Mouse (Mus musculus) embryonic facial prominence, embryonic 12.5 days (tissue): ENCODE measurements around the gene Trak1. TPM values are rescaled to one million over a fixed set of nuclear protein-coding genes. Genes with fewer than 3 reads are reported as not detected.

Source experiments
- ATAC-seq: fragments of 200-750 bp; cut with Nextera tagmentation; 2 replicates; pipeline ENCODE4 v1.8.0; 2017; ENCODE audit not compliant: insufficient number of reproducible peaks, insufficient read depth, low FRiP score, low TSS enrichment
- H3K27ac ChIP-seq: fragments of 300-500 bp; sonication (generic); 2 replicates; pipeline ENCODE4 v1.5.1; 2016; ENCODE audit warnings: mild to moderate bottlenecking
- H3K27me3 ChIP-seq: fragments of 300-500 bp; sonication (generic); 2 replicates; pipeline ENCODE4 v1.6.1; 2016; ENCODE audit warnings: mild to moderate bottlenecking, moderate library complexity
- H3K36me3 ChIP-seq: fragments of 300-500 bp; sonication (generic); 2 replicates; pipeline ENCODE4 v1.6.1; 2016; ENCODE audit warnings: mild to moderate bottlenecking
- H3K4me1 ChIP-seq: fragments of 300-500 bp; sonication (generic); 2 replicates; pipeline ENCODE4 v1.6.1; 2016
- H3K4me2 ChIP-seq: fragments of 300-500 bp; sonication (generic); replicated peaks from 2 replicates; pipeline ENCODE4 v1.6.1; 2016; ENCODE audit warnings: mild to moderate bottlenecking, moderate library complexity
- H3K4me3 ChIP-seq: fragments of 300-500 bp; sonication (generic); 2 replicates; pipeline ENCODE4 v1.5.1; 2016; ENCODE audit warnings: mild to moderate bottlenecking
- H3K9ac ChIP-seq: fragments of 300-500 bp; sonication (generic); 2 replicates; pipeline ENCODE4 v1.6.1; 2016; ENCODE audit warnings: mild to moderate bottlenecking, moderate library complexity
- H3K9me3 ChIP-seq: fragments of 300-500 bp; sonication (generic); 2 replicates; pipeline ENCODE4 v1.6.1; 2016; ENCODE audit warnings: mild to moderate bottlenecking, moderate library complexity
- WGBS: fragments of 180-500 bp; shearing (Covaris S2); methylation state at CpG from one replicate; pipeline ENCODE4 v1.1.7; 2016; 5-methylcytosine and 5-hydroxymethylcytosine counted together
- polyA plus RNA-seq: library from polyadenylated mRNA; unstranded; fragments of >200 nt; fragmentation: Nextera tagmentation; extraction: Ambion mirVana; gene quantifications from 2 replicates; pipeline ENCODE4 v1.2.1, GENCODE M21; 2016

The Trak1 gene
- polyA plus RNA-seq, 1 experiment from 2014 or later: 20.0 TPM

GRCm38 (mm10) chr9:121298065-121298398 is 730 bp downstream of the Trak1 start:
- 5% methylated on average over 7 of the region's 7 CpGs for WGBS
- no peaks in the 10 kb centered on the region for H3K9me3 ChIP-seq
- H3K36me3 ChIP-seq: no peaks in the 10 kb centered on the region
- H3K27me3 ChIP-seq: peaks cover 8% of the 10 kb centered on the region; the same call in 1 of the 2 replicates
- H3K4me1 ChIP-seq: peaks cover 26% of the 10 kb centered on the region
- peak overlapping the region; percentile 69 for H3K4me2 ChIP-seq
- no peak overlapping the region for H3K27ac ChIP-seq
- ATAC-seq: no peak
- peak overlapping the region; percentile 82 for H3K4me3 ChIP-seq
- H3K9ac ChIP-seq: peak overlapping the region; percentile 91

- Histone ChIP-seq H3K9me3 (no peaks in the 10 kb centered on the region), H3K4me1 (peaks cover 26% of the 10 kb centered on the region), H3K4me3 (peak overlapping the region; percentile 82), H3K4me2 (peak overlapping the region; percentile 69), H3K36me3 (no peaks in the 10 kb centered on the region), H3K9ac (peak overlapping the region; percentile 91), H3K27ac (no peak overlapping the region; the same call in 1 of the 2 replicates), H3K27me3 (peaks cover 8% of the 10 kb centered on the region; the same call in 1 of the 2 replicates)
- ATAC-seq: no peak
- 43% methylated on average over 15 of the region's 15 CpGs for WGBS
Measured at GRCm38 (mm10) chr9:121298411-121299091, 1.2 kb downstream of the Trak1 start.

DNA sequence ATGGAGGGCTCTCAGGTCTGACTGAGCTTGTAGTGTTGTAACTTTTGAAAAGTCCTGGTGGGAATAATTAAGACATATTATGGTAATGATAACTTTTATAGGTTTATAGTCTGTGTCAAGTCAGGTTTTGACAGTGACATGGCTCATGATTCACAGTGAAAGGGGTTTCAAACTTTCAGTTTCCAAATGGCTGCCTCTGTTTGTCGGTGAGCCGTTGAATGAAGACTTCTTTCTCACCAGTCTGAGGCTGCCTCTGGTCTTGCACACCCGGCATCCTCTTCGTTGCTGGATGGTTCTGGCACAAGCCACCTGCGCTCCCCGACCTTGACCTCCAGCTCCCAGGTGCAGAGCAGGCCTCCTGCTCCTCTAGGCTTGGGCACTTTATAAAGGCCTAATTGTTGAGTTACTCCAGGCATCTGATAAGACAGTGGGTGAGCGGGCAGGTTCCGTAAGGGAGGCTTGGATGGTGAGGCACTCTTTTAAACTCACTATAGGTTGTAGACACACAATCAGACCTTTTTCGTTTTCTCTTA is 2.0 kb downstream of the Trak1 start:
- Histone ChIP-seq H3K27me3 (peaks cover 8% of the 10 kb centered on the region; the same call in 1 of the 2 replicates), H3K4me1 (peaks cover 30% of the 10 kb centered on the region), H3K9ac (no peak overlapping the region), H3K4me3 (no peak overlapping the region), H3K9me3 (no peaks in the 10 kb centered on the region), H3K27ac (no peak overlapping the region), H3K4me2 (peak overlapping the region; percentile 69), H3K36me3 (no peaks in the 10 kb centered on the region)
- WGBS: 77% methylated on average over 9 of the region's 9 CpGs
- no peak for ATAC-seq

DNA sequence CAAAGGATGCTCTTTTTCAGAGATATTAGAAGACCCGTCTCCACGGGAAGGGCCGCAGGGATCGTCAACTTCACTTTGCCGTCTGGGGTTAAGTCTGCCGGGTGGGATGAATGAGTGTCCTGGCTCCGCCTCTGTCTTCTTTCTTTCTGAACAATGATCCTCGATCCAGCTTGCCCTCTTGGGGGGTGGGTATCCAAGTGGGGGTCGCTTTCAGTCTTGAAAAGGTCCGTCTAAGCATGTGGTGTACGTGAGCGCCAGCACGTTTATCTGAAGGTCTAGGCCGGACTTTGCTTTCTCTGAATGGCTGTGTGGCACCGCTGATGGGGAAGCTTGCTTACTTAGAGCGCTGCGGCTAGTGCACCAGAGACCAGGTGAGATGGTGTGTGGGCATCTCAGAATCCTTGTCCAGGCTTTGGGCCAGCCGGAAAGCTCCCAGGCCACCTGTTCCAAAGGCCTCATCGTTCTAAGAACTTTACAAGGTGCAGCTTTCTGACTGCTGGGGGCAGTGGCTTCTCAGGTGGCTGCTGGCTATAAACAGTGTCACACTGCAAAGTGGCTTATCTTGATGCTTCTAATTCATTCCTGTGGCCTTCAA is 2.8 kb downstream of the Trak1 start:
- Histone ChIP-seq H3K27me3 (peaks cover 8% of the 10 kb centered on the region; the same call in 1 of the 2 replicates), H3K9me3 (no peaks in the 10 kb centered on the region), H3K9ac (no peak overlapping the region), H3K4me2 (peak overlapping the region; percentile 69), H3K4me1 (peaks cover 30% of the 10 kb centered on the region), H3K27ac (no peak overlapping the region), H3K36me3 (no peaks in the 10 kb centered on the region), H3K4me3 (no peak overlapping the region)
- WGBS: 55% methylated on average over 19 of the region's 19 CpGs
- no peak for ATAC-seq

- Histone ChIP-seq H3K36me3 (no peaks in the 10 kb centered on the region), H3K4me3 (no peak overlapping the region), H3K9ac (no peak overlapping the region), H3K9me3 (no peaks in the 10 kb centered on the region), H3K4me1 (peaks cover 30% of the 10 kb centered on the region), H3K4me2 (no peak overlapping the region), H3K27ac (no peak overlapping the region), H3K27me3 (peaks cover 6% of the 10 kb centered on the region; the same call in 1 of the 2 replicates)
- 74% methylated on average over 22 of the region's 22 CpGs for WGBS
- no peak for ATAC-seq
Measured at GRCm38 (mm10) chr9:121301041-121301920, 4.0 kb downstream of the Trak1 start.

DNA sequence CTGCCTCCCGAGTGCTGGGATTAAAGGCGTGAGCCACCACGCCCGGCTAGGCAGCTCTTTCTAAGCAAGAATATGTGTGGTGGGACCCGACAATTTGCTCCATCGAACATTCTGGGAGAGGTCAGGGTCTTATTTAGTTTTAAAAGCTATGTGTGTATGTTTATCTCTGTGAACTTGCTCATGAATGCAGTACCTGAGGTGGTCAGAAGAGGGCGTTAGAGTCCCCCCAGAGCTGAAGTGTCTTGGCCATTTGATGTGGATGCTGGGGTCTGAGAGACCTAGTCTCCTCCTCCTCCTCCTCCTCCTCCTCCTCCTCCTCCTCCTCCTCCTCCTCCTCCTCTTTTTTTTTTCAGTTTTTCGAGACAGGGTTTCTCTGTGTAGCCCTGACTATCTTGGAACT is 5.2 kb downstream of the Trak1 start:
- Histone ChIP-seq H3K36me3 (no peaks in the 10 kb centered on the region), H3K4me1 (peaks cover 30% of the 10 kb centered on the region), H3K4me3 (no peak overlapping the region), H3K9me3 (no peaks in the 10 kb centered on the region), H3K27ac (no peak overlapping the region), H3K9ac (no peak overlapping the region), H3K4me2 (no peak overlapping the region), H3K27me3 (peaks cover 6% of the 10 kb centered on the region; the same call in 1 of the 2 replicates)
- no peak for ATAC-seq
- WGBS: 92% methylated on average over 7 of the region's 8 CpGs

GRCm38 (mm10) chr9:121303086-121303485 is 5.8 kb downstream of the Trak1 start:
- Histone ChIP-seq H3K9me3 (no peaks in the 10 kb centered on the region), H3K27me3 (peaks cover 6% of the 10 kb centered on the region; the same call in 1 of the 2 replicates), H3K4me2 (no peak overlapping the region), H3K4me1 (peaks cover 30% of the 10 kb centered on the region), H3K4me3 (no peak overlapping the region), H3K9ac (0 out of 2 replicates have a peak overlapping the region, but pooled peaks have one; percentile 0), H3K27ac (no peak overlapping the region), H3K36me3 (no peaks in the 10 kb centered on the region)
- ATAC-seq: no peak
- 70% methylated on average over 6 of the region's 6 CpGs for WGBS

- Histone ChIP-seq H3K4me1 (peaks cover 24% of the 10 kb centered on the region), H3K27me3 (peaks cover 2% of the 10 kb centered on the region; the same call in 1 of the 2 replicates), H3K4me2 (no peak overlapping the region), H3K36me3 (no peaks in the 10 kb centered on the region), H3K9me3 (no peaks in the 10 kb centered on the region), H3K9ac (no peak overlapping the region), H3K4me3 (no peak overlapping the region), H3K27ac (no peak overlapping the region)
- no peak for ATAC-seq
- 41% methylated on average over 9 of the region's 9 CpGs for WGBS
Measured at GRCm38 (mm10) chr9:121303748-121304147, 6.4 kb downstream of the Trak1 start.

DNA sequence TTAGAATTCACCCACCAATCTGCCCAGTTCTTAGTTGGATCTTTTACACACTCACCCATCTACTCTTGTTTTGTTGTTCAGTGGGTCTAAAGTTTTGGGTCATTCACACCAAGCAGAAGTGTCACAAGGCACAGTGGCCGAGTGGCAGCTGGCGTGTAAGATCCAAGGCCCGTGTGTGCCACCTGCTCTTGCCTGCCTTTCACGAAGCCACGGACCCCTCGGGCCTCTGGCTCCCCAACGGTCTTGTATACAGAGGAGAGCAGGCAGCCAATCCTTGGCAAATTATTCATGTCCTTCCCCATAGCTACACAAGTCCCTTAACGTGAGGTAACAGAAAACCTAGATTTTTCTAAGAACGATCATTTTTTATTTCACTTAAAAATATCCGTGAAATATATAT is 7.2 kb downstream of the Trak1 start:
- H3K4me1 ChIP-seq: peaks cover 21% of the 10 kb centered on the region
- H3K9me3 ChIP-seq: no peaks in the 10 kb centered on the region
- H3K9ac ChIP-seq: no peak overlapping the region
- no peaks in the 10 kb centered on the region for H3K36me3 ChIP-seq
- no peak overlapping the region for H3K4me2 ChIP-seq
- WGBS: 82% methylated on average over 10 of the region's 10 CpGs
- no peaks in the 10 kb centered on the region for H3K27me3 ChIP-seq
- no peak overlapping the region for H3K4me3 ChIP-seq
- no peak for ATAC-seq
- no peak overlapping the region for H3K27ac ChIP-seq

DNA sequence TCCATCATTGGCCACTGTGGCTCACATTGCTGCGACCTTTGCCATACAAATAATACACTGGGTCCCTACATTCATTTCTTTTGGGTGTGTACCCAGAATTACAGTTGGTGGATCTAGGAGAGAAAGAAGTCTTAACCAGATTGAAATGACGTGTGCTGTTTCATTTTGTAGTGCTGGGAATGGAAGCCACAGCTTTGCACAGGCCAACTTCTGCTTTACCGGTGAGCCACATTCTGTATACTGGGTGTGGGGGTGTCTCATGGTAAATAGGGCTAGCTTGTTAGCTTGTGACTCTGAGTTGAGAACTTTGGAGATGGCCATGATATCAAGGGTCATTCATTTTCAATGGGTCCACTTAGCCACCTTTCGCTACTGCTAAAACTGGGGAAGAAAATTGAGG is 8.2 kb downstream of the Trak1 start:
- no peaks in the 10 kb centered on the region for H3K27me3 ChIP-seq
- H3K36me3 ChIP-seq: no peaks in the 10 kb centered on the region
- no peak for ATAC-seq
- 92% methylated on average over 4 of the region's 4 CpGs for WGBS
- H3K4me3 ChIP-seq: no peak overlapping the region
- no peak overlapping the region for H3K9ac ChIP-seq
- no peaks in the 10 kb centered on the region for H3K9me3 ChIP-seq
- 0 out of 2 replicates have a peak, but pooled peaks cover 13% of the 10 kb centered on the region for H3K4me1 ChIP-seq
- no peak overlapping the region for H3K27ac ChIP-seq
- H3K4me2 ChIP-seq: no peak overlapping the region

DNA sequence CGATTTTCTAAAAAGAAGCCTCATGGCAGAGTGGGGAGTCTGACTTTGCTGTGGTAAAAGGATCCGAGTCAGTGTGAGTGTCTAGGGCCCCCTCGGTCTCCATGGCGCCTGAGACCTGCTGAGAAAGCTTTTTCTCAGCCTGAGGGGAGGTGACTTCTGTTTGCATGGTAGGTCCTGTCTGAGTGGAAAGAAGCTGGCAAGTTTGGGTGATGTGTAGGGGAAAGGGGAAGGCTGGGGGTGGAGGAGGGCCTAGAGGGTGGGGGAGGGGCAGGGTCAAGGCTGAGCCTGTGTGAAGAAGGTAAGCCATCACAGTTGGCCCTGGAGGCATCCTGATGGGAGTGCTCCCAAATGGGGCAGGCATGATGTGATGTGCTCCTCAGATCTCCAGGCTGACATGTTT is 12.0 kb downstream of the Trak1 start:
- Histone ChIP-seq H3K4me2 (no peak overlapping the region), H3K9ac (no peak overlapping the region), H3K36me3 (no peaks in the 10 kb centered on the region), H3K27ac (no peak overlapping the region), H3K9me3 (no peaks in the 10 kb centered on the region), H3K27me3 (no peaks in the 10 kb centered on the region), H3K4me3 (no peak overlapping the region), H3K4me1 (peaks cover 25% of the 10 kb centered on the region)
- no peak for ATAC-seq
- WGBS: 32% methylated on average over 4 of the region's 4 CpGs
